ENCODE assay signal across 13 mouse cellular contexts in genomic region chr1:139039529-139040230, GRCm38 (mm10).
A peak's percentile ranks its signal among the peaks of the same experiment; 100 is the strongest.
DNase-seq lines count a peak whose midpoint lies in the region; ATAC-seq and TF ChIP-seq lines count a peak whose summit lies in the region.
"Had no signal": no experiment of that assay in that cellular context is flagged by ENCODE, and none has a peak within 500 bp of the region (broad histone marks: within the 10 kb centered on the region; RNA-seq: fewer than 3 reads in every experiment).

No protein-coding gene starts in this region.

- DNase-seq in embryo, embryonic 10.5 days (ENCODE audit: low spot score), result peak; percentile 24
- no peak for DNase-seq in embryo, embryonic 10 days (ENCODE audit: low spot score)
- DNase-seq in spleen, adult 2 months (ENCODE audit: low read depth in 1 of 2, low spot score in 2 of 2), result no peak
- DNase-seq in spleen, postnatal 10 days (ENCODE audit: low spot score in 2 of 2), result no peak
- DNase-seq in splenic B cell, adult 2 months (ENCODE audit: low read depth, low spot score), result peak; percentile 64
- no peak for DNase-seq in urinary bladder, postnatal 36 days (ENCODE audit: low spot score in 2 of 2)
- no peak for DNase-seq in layer of hippocampus, postnatal 10 days (ENCODE audit: low spot score in 2 of 2)
- DNase-seq: kidney, adult 2 months had no signal

- no peak for TF ChIP-seq POLR2A in spleen, adult 2 months (IDR thresholded peaks at IDR 0.05; ENCODE audit: low read depth, low read length)

- no peak overlapping the region for H3K4me2 ChIP-seq in forebrain, embryonic 12.5 days
- H3K4me2 ChIP-seq: embryonic facial prominence, embryonic 15.5 days had no signal

- H3K4me1 ChIP-seq in spleen, adult 2 months (ENCODE audit: control insufficient read depth, insufficient read depth, insufficient read length), result peaks cover 10% of the 10 kb centered on the region; the same call in 1 of the 2 replicates
- peaks cover 19% of the 10 kb centered on the region for H3K4me1 ChIP-seq in forebrain, embryonic 12.5 days
- H3K4me1 ChIP-seq: embryonic facial prominence, embryonic 15.5 days had no signal

- H3K4me3 ChIP-seq in spleen, adult 2 months (ENCODE audit: extremely low read depth, insufficient read depth, insufficient read length), result no peak overlapping the region; the same call in 1 of the 2 replicates
- no peak overlapping the region for H3K4me3 ChIP-seq in forebrain, embryonic 12.5 days (replicated peaks)
- H3K4me3 ChIP-seq: embryonic facial prominence, embryonic 15.5 days; heart, embryonic 10.5 days had no signal

- H3K9me3 ChIP-seq in forebrain, embryonic 12.5 days, result no peaks in the 10 kb centered on the region
- H3K9me3 ChIP-seq: embryonic facial prominence, embryonic 15.5 days; heart, embryonic 10.5 days had no signal

- H3K27ac ChIP-seq in spleen, adult 2 months (ENCODE audit: insufficient read depth, low read length), result peak overlapping the region; percentile 54
- peak overlapping the region; percentile 31 for H3K27ac ChIP-seq in forebrain, embryonic 12.5 days
- H3K27ac ChIP-seq: embryonic facial prominence, embryonic 15.5 days; heart, embryonic 10.5 days; macrophage had no signal

- H3K27me3 ChIP-seq in spleen, adult 2 months (ENCODE audit: control insufficient read depth, insufficient read depth, low read length), result no peaks in the 10 kb centered on the region
- no peaks in the 10 kb centered on the region for H3K27me3 ChIP-seq in forebrain, embryonic 12.5 days
- no peaks in the 10 kb centered on the region for H3K27me3 ChIP-seq in splenic B cell, adult 2 months (ENCODE audit: control insufficient read depth, insufficient read depth, low read length, poor library complexity, severe bottlenecking)
- H3K27me3 ChIP-seq: embryonic facial prominence, embryonic 15.5 days had no signal

- H3K36me3 ChIP-seq in spleen, adult 2 months (ENCODE audit: control insufficient read depth, insufficient read depth, low read length), result peaks cover 3% of the 10 kb centered on the region
- no peaks in the 10 kb centered on the region for H3K36me3 ChIP-seq in forebrain, embryonic 12.5 days (replicated peaks)
- 0 out of 2 replicates have a peak, but pooled peaks cover 2% of the 10 kb centered on the region for H3K36me3 ChIP-seq in splenic B cell, adult 2 months (ENCODE audit: control insufficient read depth, insufficient read depth, low read length, poor library complexity, severe bottlenecking)
- H3K36me3 ChIP-seq: embryonic facial prominence, embryonic 15.5 days; heart, embryonic 10.5 days had no signal

- no peak for TF ChIP-seq CTCF in spleen, adult 2 months (IDR thresholded peaks at IDR 0.05; ENCODE audit: extremely low read depth, insufficient read depth, insufficient read length, insufficient replicate concordance)

- 54% methylated on average over 7 of the region's 7 CpGs for WGBS in spleen, adult 2 months
- WGBS in forebrain, embryonic 12.5 days, result 36% methylated on average over 7 of the region's 7 CpGs

- ATAC-seq in forebrain, embryonic 12.5 days (ENCODE audit: low FRiP score), result peak; percentile 66; the same call in 1 of the 2 replicates
- ATAC-seq: activated CD4-positive, CD25-positive, alpha-beta regulatory T cell, adult 4 months had no signal

- H3K9ac ChIP-seq in forebrain, embryonic 12.5 days, result no peak overlapping the region
- H3K9ac ChIP-seq: embryonic facial prominence, embryonic 15.5 days had no signal

Comparison
In these comparisons a context has a peak if more than half of its experiments do, and no peak if none do; other contexts are left out.
1. DNase-seq: peak in embryo, embryonic 10.5 days (single experiment) and splenic B cell, adult 2 months (single experiment); none in embryo, embryonic 10 days (single experiment), spleen, adult 2 months (0 of 2), spleen, postnatal 10 days (0 of 2), urinary bladder, postnatal 36 days (0 of 2) and layer of hippocampus, postnatal 10 days (0 of 2).